11 mouse cellular contexts compared by ENCODE assay signal in the genomic region with DNA sequence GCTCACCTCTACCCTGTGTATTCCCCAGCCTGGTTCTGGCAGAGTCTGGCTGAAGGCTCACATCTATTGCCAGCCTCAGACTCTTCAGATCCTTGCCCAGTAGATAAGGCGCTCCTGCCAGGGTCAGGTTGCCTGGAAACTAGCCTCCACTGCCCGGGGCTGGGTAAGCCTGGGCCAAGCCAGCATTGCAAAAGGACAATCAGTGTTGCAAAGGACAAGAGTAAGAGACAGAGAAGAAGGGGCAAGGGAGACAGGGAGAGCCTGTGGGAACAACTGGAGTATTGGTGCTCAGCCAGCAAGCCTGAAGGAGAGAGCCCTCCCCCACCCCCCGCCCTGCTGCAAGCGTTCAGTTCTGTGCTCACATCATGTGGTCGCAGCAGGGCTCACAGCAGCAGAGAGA.
A peak's percentile ranks its signal among the peaks of the same experiment; 100 is the strongest.
DNase-seq lines count a peak whose midpoint lies in the region; ATAC-seq and TF ChIP-seq lines count a peak whose summit lies in the region.
"Had no signal": no experiment of that assay in that cellular context is flagged by ENCODE, and none has a peak within 500 bp of the region (broad histone marks: within the 10 kb centered on the region; RNA-seq: fewer than 3 reads in every experiment).

No protein-coding gene starts in this region.

- no peak for TF ChIP-seq POLR2A in brain, embryonic 14.5 days (IDR thresholded peaks at IDR 0.05; ENCODE audit: borderline replicate concordance, extremely low read depth, insufficient read depth, insufficient read length, poor library complexity, severe bottlenecking)

- no peaks in the 10 kb centered on the region for H3K9me3 ChIP-seq in lung, embryonic 16.5 days (ENCODE audit: control insufficient read depth, low read length)
- H3K9me3 ChIP-seq: embryonic facial prominence, embryonic 12.5 days; liver, embryonic 12.5 days had no signal

- no peak overlapping the region for H3K27ac ChIP-seq in gastrocnemius, adult 2 months
- no peak overlapping the region for H3K27ac ChIP-seq in lung, embryonic 16.5 days (ENCODE audit: low read length)
- H3K27ac ChIP-seq: embryonic facial prominence, embryonic 12.5 days; liver, embryonic 12.5 days had no signal

- H3K4me2 ChIP-seq in lung, embryonic 16.5 days (ENCODE audit: low read depth, low read length), result no peak overlapping the region
- H3K4me2 ChIP-seq: embryonic facial prominence, embryonic 12.5 days; liver, embryonic 12.5 days had no signal

- DNase-seq in gastrocnemius, adult 2 months, result peak; percentile 32
- DNase-seq in gastrocnemius, adult 8-10 months (ENCODE audit: low spot score in 2 of 2), result no peak
- no peak for DNase-seq in lung, postnatal 36 days
- peak; percentile 1 for DNase-seq in Muller cell, postnatal 12 days (ENCODE audit: inconsistent ontology term)
- peak; percentile 71 for DNase-seq in brain, embryonic 14.5 days (ENCODE audit: low read depth)
- no peak for DNase-seq in frontal cortex, postnatal 25 days (ENCODE audit: low spot score in 2 of 2)
- no peak for DNase-seq in urinary bladder, adult 18-20 months (ENCODE audit: low spot score in 2 of 2)
- DNase-seq: cerebellum, adult 2 months had no signal

- WGBS in lung, embryonic 16.5 days, result 40% methylated on average over 5 of the region's 5 CpGs

- H3K4me3 ChIP-seq in gastrocnemius, adult 2 months, result no peak overlapping the region
- H3K4me3 ChIP-seq in lung, embryonic 16.5 days (ENCODE audit: low read length), result no peak overlapping the region
- H3K4me3 ChIP-seq: embryonic facial prominence, embryonic 12.5 days; liver, embryonic 12.5 days had no signal

- TF ChIP-seq CTCF in gastrocnemius, adult 2 months (IDR thresholded peaks at IDR 0.05), result no peak
- TF ChIP-seq CTCF in brain, embryonic 14.5 days (IDR thresholded peaks at IDR 0.05; ENCODE audit: borderline replicate concordance, extremely low read depth, insufficient read depth, insufficient read length), result no peak

- ATAC-seq in lung, embryonic 16.5 days (ENCODE audit: low read depth), result peak; percentile 65; the same call in 1 of the 2 replicates
- ATAC-seq: liver, embryonic 12.5 days had no signal

- no peak overlapping the region for H3K9ac ChIP-seq in lung, embryonic 16.5 days (ENCODE audit: low read length)
- H3K9ac ChIP-seq: embryonic facial prominence, embryonic 12.5 days; liver, embryonic 12.5 days had no signal

- no peaks in the 10 kb centered on the region; the same call in 1 of the 2 replicates for H3K27me3 ChIP-seq in lung, embryonic 16.5 days (ENCODE audit: control insufficient read depth, insufficient read depth, low read depth, low read length)
- H3K27me3 ChIP-seq: embryonic facial prominence, embryonic 12.5 days; liver, embryonic 12.5 days had no signal

- intact Hi-C loops in gastrocnemius, adult 2 months (cut with DNase I), result no loop called here

- no peaks in the 10 kb centered on the region for H3K36me3 ChIP-seq in lung, embryonic 16.5 days (ENCODE audit: control insufficient read depth, insufficient read depth, low read length)
- H3K36me3 ChIP-seq: embryonic facial prominence, embryonic 12.5 days; liver, embryonic 12.5 days had no signal

- no peaks in the 10 kb centered on the region; the same call in 1 of the 2 replicates for H3K4me1 ChIP-seq in lung, embryonic 16.5 days (replicated peaks; ENCODE audit: control insufficient read depth, insufficient read depth, low read length)
- H3K4me1 ChIP-seq: embryonic facial prominence, embryonic 12.5 days had no signal

Comparison
In these comparisons a context has a peak if more than half of its experiments do, and no peak if none do; other contexts are left out.
1. DNase-seq: peak in gastrocnemius, adult 2 months (single experiment), Muller cell, postnatal 12 days (single experiment) and brain, embryonic 14.5 days (single experiment); none in gastrocnemius, adult 8-10 months (0 of 2), lung, postnatal 36 days (single experiment), frontal cortex, postnatal 25 days (0 of 2) and urinary bladder, adult 18-20 months (0 of 2).